Mouse (Mus musculus) testis, adult 2 months (tissue): ENCODE results near the gene Coq8b. TPM values are rescaled to one million over a fixed set of nuclear protein-coding genes. Genes with fewer than 3 reads are reported as not detected.
A peak's percentile ranks its signal among the peaks of the same experiment; 100 is the strongest.
"Not testable (repeated sequence)": the region's sequence is repeated elsewhere in the genome, so short reads cannot be mapped to it uniquely, and the experiment has no call there.

Experiments
- H3K27ac ChIP-seq: fragments of 200-500 bp; 2 replicates; pipeline ENCODE4 v1.5.1; 2012; ENCODE audit warnings: low read depth, low read length; ENCODE audit not compliant: control insufficient read depth, insufficient read depth
- H3K27me3 ChIP-seq: fragments of 200-500 bp; 2 replicates; pipeline ENCODE4 v1.6.1; 2012; ENCODE audit warnings: mild to moderate bottlenecking, low read length, moderate library complexity; ENCODE audit not compliant: control insufficient read depth, insufficient read depth
- H3K36me3 ChIP-seq: fragments of 200-500 bp; 2 replicates; pipeline ENCODE4 v1.6.1; 2012; ENCODE audit warnings: mild to moderate bottlenecking, low read length; ENCODE audit not compliant: control insufficient read depth, insufficient read depth
- H3K4me1 ChIP-seq: fragments of 200-500 bp; 2 replicates; pipeline ENCODE4 v1.6.1; 2012; ENCODE audit warnings: low read length; ENCODE audit not compliant: control insufficient read depth, insufficient read depth
- H3K4me3 ChIP-seq: fragments of 200-500 bp; 2 replicates; pipeline ENCODE4 v1.5.1; 2012; ENCODE audit warnings: low read depth, mild to moderate bottlenecking, low read length, moderate library complexity, mixed read lengths; ENCODE audit not compliant: control insufficient read depth
- CTCF ChIP-seq: fragments of 200-500 bp; IDR thresholded peaks from 2 replicates; pipeline ENCODE4 v1.5.1; 2012; ENCODE audit warnings: low read depth, mild to moderate bottlenecking, inconsistent platforms, low read length, moderate library complexity; ENCODE audit not compliant: control insufficient read depth, insufficient read depth, insufficient replicate concordance
- POLR2A ChIP-seq: fragments of 200-500 bp; IDR thresholded peaks from 2 replicates; pipeline ENCODE4 v1.6.1; 2012; ENCODE audit warnings: low read depth, mild to moderate bottlenecking, inconsistent platforms, low read length, moderate library complexity; ENCODE audit not compliant: control insufficient read depth
- polyA plus RNA-seq: library from polyadenylated mRNA; depleted of rRNA; stranded (reverse); fragments of >200 nt; gene quantifications from 2 replicates; pipeline ENCODE4 v1.2.3, GENCODE M21; 2012

Coq8b gene
- polyA plus RNA-seq, 1 experiment = 33.7 TPM

DNA sequence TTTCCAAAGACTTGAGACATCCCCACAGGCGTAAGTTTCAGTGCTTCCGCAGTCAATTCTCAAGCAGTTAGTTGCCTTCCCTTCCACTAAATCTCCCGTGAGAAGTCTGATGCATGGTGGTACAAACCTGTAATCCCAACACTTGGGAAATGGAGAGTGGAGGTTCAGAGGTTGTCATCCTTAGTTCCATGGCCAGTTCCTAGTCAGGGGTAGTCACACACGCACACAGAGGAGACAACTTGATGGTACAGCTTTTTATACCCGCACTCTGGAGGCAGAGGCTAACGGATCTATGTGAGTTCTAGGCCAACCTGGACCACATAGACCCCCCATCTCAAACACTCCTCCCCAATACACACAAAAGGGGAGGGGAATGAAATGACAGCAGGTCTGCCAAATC is 4.0 kb upstream of the Coq8b start:
- H3K27me3 ChIP-seq = no peaks in the 10 kb centered on the region
- peaks cover 28% of the 10 kb centered on the region for H3K4me1 ChIP-seq
- H3K4me3 ChIP-seq = peak overlapping the region; percentile 79
- TF ChIP-seq POLR2A = no peak
- no peak for TF ChIP-seq CTCF
- H3K27ac ChIP-seq = peak overlapping the region; percentile 58
- no peaks in the 10 kb centered on the region for H3K36me3 ChIP-seq

DNA sequence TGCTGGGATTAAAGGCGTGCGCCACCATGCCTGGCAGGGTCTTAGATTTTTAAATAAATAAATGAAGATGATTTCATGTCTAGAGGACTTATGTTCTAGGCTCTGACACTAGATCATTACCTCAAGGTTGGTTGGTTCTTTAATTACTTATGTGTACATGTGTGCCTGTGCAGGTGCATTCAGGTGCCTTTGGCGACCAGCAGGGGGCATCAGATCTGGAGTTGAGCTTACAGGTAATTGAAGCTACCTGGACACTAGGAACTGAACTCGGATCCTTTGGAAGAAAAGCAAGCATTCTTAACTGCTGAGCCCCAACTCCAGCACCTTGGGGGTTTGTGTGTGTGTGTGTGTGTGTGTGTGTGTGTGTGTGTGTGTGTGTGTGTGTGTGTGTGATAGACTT is 2.0 kb upstream of the Coq8b start:
- Histone ChIP-seq H3K27me3 (no peaks in the 10 kb centered on the region), H3K4me3 (no peak overlapping the region), H3K27ac (no peak overlapping the region), H3K4me1 (peaks cover 25% of the 10 kb centered on the region), H3K36me3 (no peaks in the 10 kb centered on the region)
- TF ChIP-seq POLR2A (no peak), CTCF (peak; percentile 43; the same call in 1 of the 2 replicates)

DNA sequence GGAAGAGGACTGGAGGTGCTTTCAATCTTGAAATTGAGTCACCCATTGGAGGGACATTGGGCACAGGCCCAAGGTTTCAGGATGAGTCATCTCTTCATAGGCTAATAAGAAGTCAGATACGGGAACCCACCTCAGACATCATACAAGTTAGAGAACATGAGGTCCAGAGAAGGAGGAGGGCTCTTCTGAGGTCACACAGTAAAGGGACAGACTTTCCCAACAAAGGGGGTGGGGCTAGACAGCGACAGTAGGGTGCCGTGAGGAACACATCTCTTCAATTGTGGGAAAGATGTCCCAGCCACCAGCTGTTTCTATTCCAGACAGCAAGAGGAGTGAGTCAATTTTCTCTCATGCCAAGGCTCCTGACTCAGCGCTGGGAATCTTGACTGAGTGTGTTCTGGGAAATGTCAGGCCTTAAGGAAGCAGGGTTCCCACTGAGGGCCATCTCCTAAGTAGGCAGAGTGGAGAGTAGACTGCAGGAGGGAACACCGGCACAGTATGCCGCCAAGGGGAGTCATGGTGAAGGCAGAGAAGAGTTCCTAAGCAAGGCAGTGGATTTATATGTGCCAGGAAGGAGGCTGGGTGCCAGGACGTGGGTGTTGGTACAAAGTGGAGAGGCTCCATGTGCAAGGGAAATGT is 1.0 kb upstream of the Coq8b start:
- H3K27ac ChIP-seq = no peak overlapping the region
- H3K4me3 ChIP-seq = no peak overlapping the region
- H3K4me1 ChIP-seq = peaks cover 25% of the 10 kb centered on the region
- H3K36me3 ChIP-seq = no peaks in the 10 kb centered on the region
- TF ChIP-seq CTCF (no peak), POLR2A (no peak)
- no peaks in the 10 kb centered on the region for H3K27me3 ChIP-seq

DNA sequence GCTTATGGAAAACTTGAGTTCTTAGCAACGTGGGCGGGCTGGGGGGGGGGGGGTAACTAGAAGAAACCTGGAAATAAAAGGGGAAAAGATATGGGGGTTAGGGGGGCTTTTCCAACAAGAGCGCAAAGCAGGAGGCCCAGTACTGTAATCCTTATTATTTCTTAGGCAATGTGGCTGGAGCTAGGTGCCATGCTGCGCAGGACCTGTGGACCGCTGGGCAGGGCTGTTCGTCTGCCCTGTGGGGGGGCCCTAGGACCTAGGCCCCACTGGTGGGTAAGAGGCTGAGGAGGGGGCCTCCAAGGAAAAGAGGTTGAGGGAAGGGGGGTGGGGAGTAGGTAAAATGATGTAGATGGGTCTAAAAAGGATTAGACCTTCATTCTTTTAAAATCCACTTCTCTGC is 477 bp downstream of the Coq8b start:
- no peak for TF ChIP-seq CTCF
- no peak for TF ChIP-seq POLR2A
- peak overlapping the region; percentile 84 for H3K4me3 ChIP-seq
- H3K4me1 ChIP-seq = peaks cover 14% of the 10 kb centered on the region
- H3K36me3 ChIP-seq = no peaks in the 10 kb centered on the region
- H3K27ac ChIP-seq = no peak overlapping the region
- H3K27me3 ChIP-seq = no peaks in the 10 kb centered on the region

DNA sequence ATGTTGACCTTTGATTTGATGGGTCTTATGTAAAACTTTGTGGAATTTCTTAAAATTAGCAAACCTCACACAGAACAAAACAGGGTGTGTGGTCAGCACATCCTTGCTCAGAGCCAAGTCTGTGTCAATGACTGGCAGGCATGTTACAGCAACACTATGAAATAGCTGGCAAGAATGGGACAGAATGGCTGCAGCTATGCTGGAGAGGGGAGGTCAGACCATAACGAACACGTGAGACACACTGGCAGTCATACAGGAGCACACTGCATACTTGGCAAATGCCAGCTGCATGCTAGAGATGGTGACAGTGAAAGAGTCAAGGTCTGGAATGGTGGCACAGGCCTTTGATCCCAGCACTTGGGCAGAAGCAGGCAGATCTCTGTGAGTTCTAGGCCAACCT is 2.9 kb downstream of the Coq8b start:
- Histone ChIP-seq H3K27ac (no peak overlapping the region), H3K4me1 (peaks cover 12% of the 10 kb centered on the region), H3K27me3 (no peaks in the 10 kb centered on the region), H3K4me3 (no peak overlapping the region), H3K36me3 (no peaks in the 10 kb centered on the region; the same call in 1 of the 2 replicates)
- TF ChIP-seq POLR2A = no peak

DNA sequence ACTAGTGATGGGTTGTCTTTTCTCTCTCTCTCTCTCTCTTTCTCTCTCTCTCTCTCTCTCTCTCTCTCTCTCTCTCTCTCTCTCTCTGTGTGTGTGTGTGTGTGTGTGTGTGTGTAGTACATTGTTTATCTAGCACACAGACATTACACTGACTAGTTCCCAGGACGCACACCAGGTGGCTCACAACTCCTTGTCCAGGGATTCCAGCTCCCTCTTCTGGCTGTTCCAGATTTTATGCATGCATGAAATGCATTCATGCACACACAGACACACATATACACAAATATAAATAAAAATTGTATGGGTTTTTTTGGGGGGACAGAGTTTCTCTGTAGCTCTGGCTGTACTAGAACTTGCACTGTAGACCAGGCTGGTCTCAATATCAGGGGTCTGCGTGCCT is 4.7 kb downstream of the Coq8b start:
- no peaks in the 10 kb centered on the region; the same call in 1 of the 2 replicates for H3K36me3 ChIP-seq
- H3K27ac ChIP-seq = no peak overlapping the region
- no peak overlapping the region for H3K4me3 ChIP-seq
- no peaks in the 10 kb centered on the region for H3K27me3 ChIP-seq
- TF ChIP-seq CTCF = no peak
- no peak for TF ChIP-seq POLR2A
- peaks cover 10% of the 10 kb centered on the region for H3K4me1 ChIP-seq

DNA sequence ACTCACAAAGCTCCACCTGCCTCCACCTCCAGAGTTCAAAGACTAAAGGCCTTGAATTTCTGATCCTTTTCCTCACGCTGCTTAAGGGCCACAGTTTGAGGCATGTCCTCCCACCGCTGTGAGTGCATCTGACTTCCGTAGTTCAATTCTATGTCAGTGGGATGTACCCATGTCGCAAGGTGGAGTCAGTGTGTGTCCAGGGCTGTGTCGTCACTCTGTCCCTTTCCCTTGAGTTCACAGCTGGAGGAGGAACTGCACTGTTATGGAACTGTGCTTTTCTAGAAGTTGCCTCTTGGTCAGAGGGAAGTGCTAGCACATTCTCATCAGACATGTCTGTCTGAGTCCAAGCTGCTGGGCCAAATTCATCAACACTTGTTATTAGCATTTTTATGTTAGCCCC is 5.7 kb downstream of the Coq8b start:
- Histone ChIP-seq H3K27me3 (no peaks in the 10 kb centered on the region), H3K27ac (no peak overlapping the region), H3K4me1 (peaks cover 3% of the 10 kb centered on the region), H3K36me3 (no peaks in the 10 kb centered on the region; the same call in 1 of the 2 replicates), H3K4me3 (no peak overlapping the region)
- TF ChIP-seq CTCF = no peak
- TF ChIP-seq POLR2A = no peak

DNA sequence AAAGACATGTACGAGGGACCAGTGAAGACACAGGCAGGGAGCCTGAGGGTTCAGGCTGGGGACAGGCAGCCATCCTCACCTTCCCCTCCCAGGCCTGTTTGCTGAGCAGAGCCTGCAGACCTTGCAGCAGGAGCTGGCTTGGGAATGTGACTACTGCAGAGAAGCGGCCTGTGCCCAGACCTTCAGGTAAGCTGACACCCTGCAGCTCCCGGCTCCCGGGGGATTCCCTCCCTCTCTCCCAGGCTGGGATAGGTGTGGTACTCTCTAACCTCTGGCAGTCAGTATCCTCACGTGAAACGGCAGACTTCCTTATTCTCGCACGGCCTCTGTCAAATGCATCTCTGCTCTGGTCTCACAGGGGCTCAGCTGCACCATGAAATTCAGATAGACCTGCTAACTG is 10.4 kb downstream of the Coq8b start:
- Histone ChIP-seq H3K4me1 (no peaks in the 10 kb centered on the region), H3K36me3 (no peaks in the 10 kb centered on the region; the same call in 1 of the 2 replicates), H3K27ac (no peak overlapping the region), H3K4me3 (no peak overlapping the region), H3K27me3 (no peaks in the 10 kb centered on the region)
- TF ChIP-seq CTCF (no peak), POLR2A (no peak)

DNA sequence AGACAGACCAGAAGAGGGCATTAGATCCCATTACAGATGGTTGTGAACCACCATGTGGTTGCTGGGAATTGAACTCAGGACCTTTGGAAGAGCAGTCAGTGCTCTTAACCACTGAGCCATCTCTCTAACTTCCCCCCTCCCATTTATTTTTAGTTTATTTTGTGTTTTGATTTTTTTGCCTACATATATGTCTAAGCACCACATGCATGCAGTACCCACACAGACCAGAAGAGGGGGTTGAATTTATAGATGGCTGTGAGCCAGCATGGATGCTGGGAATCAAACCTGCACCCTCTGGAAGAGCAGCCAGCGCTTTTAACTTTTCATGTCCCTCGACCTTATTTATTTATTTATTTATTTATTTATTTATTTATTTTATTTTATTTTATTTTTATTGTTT is 11.3 kb downstream of the Coq8b start:
- not testable (repeated sequence) for H3K4me1 ChIP-seq, H3K27me3 ChIP-seq, H3K36me3 ChIP-seq, H3K27ac ChIP-seq, H3K4me3 ChIP-seq
